Mouse (Mus musculus) cerebellum, postnatal 36 days (tissue): ENCODE measurements at regions not wholly inside any gene's neighbourhood (a gene's known extent, or its start where the extent isn't known, plus 50 kb on each side); places are given as distances from the start of the nearest gene placed in this dataset.

Experiments used
- DNase-seq, 2 experiments: peaks; one replicate each; pipeline ENCODE4 v3.0.0; 2021 to 2022; ENCODE audit warnings: mixed read lengths in 2 of 2

DNA sequence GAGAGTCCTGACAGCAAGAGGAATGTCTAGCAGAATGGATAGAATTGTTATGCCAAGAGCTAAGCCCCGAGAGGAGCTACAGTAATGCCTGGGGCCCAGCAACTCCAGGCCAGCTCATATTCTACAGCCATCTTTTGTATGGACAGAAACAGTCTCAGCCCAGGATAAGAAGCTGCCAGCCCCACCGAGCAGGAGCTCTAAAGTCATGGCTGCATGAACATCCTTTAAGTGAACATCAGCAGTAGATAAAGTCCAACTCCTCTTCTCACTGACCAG, 141.6 kb upstream of the Snx19 start:
- no peak for DNase-seq

DNA sequence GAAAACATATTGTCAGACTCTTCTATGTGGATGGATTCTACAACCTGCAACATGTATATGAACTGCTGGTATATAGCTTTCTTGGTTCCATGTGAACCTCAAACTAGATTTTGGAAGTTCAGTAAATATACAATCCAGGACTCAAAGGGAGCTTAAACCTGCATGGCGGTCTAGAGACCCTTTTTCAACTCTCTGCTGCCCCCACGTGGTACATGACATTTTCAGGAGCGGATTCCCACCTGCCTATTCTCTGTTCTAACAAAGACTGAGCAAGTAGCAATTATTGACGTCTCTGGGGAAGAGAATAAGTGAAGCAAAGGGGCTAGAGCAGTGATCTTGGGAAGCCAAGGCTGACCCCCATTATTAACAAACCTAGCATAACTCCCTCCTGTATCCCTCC, 127.1 kb upstream of the Snx19 start:
- DNase-seq, result peak; percentile 80 to 82

DNA sequence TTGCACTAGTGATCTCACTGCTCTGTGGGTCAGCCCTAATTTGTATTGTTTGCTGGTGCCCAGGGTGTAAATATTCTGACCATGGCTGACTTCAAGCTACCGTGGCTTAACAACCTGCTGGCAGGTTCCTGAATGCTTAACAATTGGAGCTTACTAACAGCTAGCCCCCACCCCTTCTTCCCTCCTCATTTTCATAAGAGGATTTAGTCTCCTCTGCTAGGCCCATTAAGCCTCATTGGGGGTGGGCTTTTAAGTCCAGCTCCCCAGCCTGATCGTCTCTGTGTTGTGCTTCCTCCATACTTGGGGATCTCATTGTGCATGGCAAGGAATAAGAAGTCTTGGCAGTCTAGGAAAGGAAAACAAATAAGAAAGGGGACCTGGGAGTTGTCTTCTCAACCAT, 118.6 kb upstream of the Snx19 start:
- DNase-seq, result no peak

DNA sequence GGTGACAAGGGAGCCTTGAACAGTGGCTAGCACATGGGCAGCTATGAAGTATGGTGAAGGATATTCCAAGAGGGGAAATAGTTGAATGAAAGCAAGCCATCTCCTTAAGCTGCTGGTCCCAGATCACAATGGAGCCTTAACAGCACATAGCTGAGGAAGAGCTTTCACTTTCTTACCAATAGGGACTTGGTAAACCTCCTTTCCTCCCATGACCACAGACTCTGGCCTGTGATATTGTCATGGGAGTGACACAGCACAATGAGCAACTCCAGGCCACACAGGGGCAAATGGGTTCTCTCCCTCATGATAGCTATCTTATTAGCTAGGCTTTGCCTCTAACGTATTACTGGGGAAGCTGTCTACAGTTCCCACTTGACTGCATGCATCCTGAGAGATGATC, 113.5 kb upstream of the Snx19 start:
- no peak for DNase-seq

DNA sequence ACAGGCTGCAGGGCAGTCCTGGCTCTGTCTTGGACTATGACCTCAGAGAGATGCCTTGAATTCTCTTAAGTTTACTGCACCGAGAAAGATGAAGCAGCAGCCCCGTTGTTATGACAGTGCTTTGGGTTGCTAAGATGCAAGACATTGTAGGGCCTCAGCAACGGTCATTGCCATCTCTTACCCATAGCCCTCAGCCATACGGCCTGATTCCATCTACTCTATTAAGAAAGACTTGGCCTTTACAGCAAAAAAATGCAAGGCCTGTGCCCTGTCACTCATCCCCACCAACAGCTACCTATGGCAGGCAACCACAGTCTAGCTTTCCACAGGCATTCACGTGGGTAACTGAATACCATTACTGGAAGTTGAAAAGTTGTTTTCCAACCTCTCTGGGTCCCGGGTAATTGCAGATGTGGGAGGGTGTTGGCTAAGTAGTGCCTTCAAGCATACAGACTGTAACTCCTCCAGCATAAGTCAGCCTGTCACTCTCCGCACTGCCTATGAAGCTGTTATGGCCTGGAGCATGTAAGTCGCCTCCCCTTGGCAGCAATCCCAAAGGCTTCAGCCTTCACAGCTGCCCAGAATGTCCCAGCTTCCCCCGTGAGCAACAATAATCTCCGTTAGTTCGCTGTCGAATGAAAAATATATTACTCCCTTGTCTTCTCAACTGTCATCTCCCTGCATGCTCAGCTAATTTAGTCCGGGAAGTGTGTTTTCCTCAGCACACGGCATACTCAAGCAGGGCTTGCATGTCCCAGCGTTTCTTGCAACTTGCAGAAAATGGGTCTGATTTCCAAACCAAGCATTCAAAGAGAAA, 112.3 kb upstream of the Snx19 start:
- DNase-seq, result no peak

DNA sequence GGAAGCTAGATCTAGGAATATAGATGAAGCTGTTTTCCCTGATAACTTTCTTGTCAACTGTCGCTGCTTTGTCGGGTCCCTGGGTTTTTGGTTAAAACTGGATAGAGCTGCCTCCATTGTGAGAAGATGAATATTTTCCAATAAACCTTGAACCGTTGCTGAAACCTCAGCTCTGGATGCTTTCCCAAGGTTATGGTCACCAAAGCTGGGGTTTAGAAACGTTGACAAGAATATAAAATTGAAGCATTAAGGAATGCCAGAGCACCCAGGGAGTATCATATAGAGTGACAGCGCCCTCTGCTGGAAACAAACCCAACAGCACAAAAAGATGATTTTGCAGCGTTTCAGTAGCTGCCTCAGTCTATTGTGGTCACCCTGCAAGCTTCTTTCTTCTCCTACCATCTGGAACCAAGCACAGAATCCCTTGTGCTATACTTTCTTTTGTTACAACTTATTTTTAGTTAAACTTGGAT, 111.7 kb upstream of the Snx19 start:
- peak; percentile 57 to 71 for DNase-seq

DNA sequence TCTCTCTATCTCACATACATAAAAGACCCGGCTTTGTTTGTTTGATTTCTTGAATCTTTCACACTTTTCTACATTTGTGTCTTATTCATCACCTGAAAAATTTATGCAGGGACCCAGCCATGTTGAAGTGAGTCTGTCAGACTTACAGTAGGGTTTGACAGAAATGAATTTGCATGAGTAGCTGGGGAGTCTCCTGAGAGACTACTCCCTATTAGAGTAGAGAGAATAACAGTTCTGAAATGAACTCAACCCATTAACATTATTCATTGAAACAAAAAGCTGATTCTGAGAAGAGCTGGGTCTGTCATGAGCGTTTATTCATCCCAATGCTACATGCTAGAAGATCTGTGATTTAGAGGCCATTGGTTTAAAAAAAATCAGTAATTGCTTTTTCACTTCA, 82.0 kb upstream of the Snx19 start:
- DNase-seq, result no peak

DNA sequence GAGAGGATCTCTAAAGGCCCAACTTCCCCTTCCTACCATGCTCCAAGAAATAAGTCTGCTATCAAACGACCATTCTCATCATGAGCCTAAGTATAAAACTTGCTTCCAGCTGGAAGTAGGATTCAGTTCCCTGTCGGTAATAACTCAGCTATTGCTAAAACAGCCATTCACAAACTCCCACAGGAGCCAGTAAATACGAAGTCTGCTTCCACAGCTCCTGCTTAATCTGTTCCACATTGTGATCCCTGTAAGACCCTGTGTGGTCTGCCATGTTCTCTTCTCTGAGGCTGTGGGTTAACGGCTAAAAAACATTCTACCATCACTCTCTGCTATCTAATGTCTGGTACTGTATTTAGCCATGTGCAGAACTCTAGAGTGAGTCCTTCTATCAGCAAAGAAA, 72.9 kb upstream of the Snx19 start:
- DNase-seq, result no peak

DNA sequence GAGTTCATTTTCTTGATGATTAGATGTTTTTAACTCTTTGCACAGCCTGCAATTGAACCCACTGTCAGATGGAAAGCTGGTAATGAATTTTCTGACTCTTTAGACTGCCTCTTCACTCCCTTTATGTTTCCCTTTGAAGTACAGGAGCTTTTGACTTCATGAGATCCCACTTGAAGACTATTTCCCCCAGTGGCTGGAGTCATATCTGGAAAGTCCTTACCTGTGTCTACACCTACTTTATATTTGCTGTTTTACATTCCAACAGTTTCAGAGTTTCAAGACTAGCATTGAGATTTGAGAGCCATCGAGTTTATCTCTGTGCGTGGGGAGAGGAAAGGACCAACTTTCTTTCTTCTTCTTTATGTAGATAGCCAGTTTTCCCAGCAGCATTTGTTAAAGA, 71.3 kb upstream of the Snx19 start:
- no peak for DNase-seq

DNA sequence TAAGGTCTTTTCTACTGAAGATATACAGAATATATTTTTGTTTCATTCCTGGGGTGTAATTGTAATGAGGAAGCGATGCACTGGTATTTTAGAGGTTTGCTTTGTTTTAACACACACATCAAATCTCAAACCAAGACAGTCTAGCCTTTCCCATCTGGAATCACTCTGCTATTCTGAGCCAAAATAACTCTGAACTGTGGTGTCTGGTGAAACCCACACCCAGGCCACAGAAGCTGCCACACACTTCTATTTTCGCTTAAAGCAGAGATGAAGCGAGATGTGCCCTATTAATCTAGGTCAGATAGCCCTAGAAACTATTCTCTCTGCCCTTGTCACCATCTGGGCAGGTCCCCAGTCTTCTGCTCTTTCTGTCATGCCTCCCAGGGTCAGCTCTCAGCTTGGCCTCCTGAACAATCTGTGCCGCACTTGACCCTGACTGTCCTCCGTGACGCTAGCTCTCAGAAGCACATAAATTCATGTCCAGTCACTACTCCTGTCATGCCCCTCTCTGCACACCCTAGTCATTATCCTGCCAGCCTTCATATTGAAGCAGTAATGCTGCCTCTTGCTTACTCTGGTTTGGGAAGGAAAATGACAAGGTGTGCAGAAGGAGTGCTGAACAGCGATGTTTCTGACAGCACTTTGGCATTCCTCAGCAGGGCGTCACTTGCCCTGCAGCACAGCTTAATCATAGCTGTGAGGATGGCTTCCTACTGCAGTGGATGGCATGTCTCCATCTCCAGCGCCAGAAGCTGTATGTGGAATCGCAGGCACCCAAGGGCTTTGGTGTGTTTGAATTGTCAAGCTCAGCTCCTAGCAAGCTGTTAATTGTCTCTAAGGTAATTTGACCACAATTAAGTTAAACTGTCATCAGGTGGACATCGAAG, 57.1 kb upstream of the Snx19 start:
- DNase-seq, result peak; percentile 22 to 42

DNA sequence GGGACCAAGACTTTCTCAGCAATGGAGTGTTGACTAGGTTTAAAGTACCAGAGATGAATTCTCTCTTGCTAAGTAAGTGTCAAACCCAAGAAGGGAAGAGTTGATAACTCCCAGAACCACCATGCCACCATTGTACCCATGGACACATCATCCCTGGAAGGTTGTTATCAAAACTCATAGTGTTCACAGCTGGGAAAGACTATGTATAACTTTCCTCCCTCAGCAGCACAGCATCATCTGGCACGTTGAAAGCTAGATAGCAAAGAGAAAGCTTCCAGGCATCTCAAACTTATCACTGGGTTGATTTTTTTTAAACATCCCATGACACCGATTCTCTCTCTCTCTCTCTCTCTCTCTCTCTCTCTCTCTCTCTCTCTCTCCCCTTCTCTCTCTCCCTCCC, 56.1 kb upstream of the Snx19 start:
- no peak for DNase-seq

DNA sequence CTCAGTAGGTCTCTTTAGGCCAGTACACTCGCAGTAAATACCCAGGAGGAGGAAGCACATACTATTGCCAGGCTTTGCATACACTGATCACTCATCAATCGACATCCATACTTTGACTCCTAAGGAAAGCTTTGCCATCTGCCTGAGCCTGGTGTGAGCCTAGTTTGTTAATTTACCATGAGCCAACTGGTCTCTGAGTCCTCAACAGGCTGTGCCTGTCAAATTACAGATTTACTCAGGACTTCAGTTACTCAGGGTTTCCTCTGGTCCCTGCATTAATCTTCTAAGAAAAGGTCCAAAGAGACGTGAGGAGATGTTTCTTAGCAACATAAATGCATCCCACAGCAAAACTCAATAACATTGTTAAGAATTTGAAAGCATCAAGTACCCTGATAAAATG, 50.0 kb upstream of the Snx19 start:
- DNase-seq, result no peak
